Mouse (Mus musculus) right cerebral cortex, postnatal 10 days (tissue): ENCODE results near the gene Napsa.

ENCODE experiments used
- DNase-seq, 2 experiments: peaks; one replicate each; pipeline ENCODE4 v3.0.0; 2021; ENCODE audit warnings: low spot score in 2 of 2

Gene Napsa

GRCm38 (mm10) chr7:44570989-44571388 lies 1.2 kb upstream of the Napsa start:
- DNase-seq = no peak

GRCm38 (mm10) chr7:44571811-44572210 lies 369 bp upstream of the Napsa start:
- no peak for DNase-seq

GRCm38 (mm10) chr7:44572956-44573484 lies 840 bp downstream of the Napsa start:
- DNase-seq = no peak

- no peak for DNase-seq
These were observed 4.2 kb downstream of the Napsa start for GRCm38 (mm10) chr7:44576333-44576844.

- peak in 1 of 2 experiments; percentile 17 for DNase-seq
These were observed 9.5 kb downstream of the Napsa start for GRCm38 (mm10) chr7:44581637-44582036.

GRCm38 (mm10) chr7:44582709-44583108 lies 10.5 kb downstream of the Napsa start:
- DNase-seq = peak in 1 of 2 experiments; percentile 20

GRCm38 (mm10) chr7:44583146-44583545 lies 11.0 kb downstream of the Napsa start:
- no peak for DNase-seq

GRCm38 (mm10) chr7:44584265-44584804 lies 12.2 kb downstream of the Napsa start:
- DNase-seq = peak in 1 of 2 experiments; percentile 23

- peak in 1 of 2 experiments; percentile 19 for DNase-seq
These were observed 12.7 kb downstream of the Napsa start for GRCm38 (mm10) chr7:44584921-44585320.

- DNase-seq = peak in 1 of 2 experiments; percentile 29
These were observed 13.4 kb downstream of the Napsa start for GRCm38 (mm10) chr7:44585606-44586005.

GRCm38 (mm10) chr7:44586518-44586917 lies 14.3 kb downstream of the Napsa start:
- peak; percentile 84 for DNase-seq

GRCm38 (mm10) chr7:44586930-44587329 lies 14.8 kb downstream of the Napsa start:
- peak; percentile 91 to 92 for DNase-seq

- DNase-seq = peak in 1 of 2 experiments; percentile 26
These were observed 15.5 kb downstream of the Napsa start for GRCm38 (mm10) chr7:44587676-44588075.

- DNase-seq = peak in 1 of 2 experiments; percentile 48
These were observed 16.2 kb downstream of the Napsa start for GRCm38 (mm10) chr7:44588338-44588737.

GRCm38 (mm10) chr7:44589149-44589548 lies 17.0 kb downstream of the Napsa start:
- peak; percentile 85 for DNase-seq

GRCm38 (mm10) chr7:44589946-44590345 lies 17.8 kb downstream of the Napsa start:
- DNase-seq = peak; percentile 73 to 83

GRCm38 (mm10) chr7:44590402-44591347 lies 18.5 kb downstream of the Napsa start, which contains the start of gene Kcnc3:
Kcnc3 (plus strand) TSS chr7:44590664.
- DNase-seq = peak; percentile 97 to 99

- DNase-seq = peak; percentile 50 to 58
These were observed 19.4 kb downstream of the Napsa start for GRCm38 (mm10) chr7:44591348-44592116.

GRCm38 (mm10) chr7:44593051-44593450 lies 20.9 kb downstream of the Napsa start:
- peak in 1 of 2 experiments; percentile 28 for DNase-seq

- DNase-seq = peak; percentile 94
These were observed 21.6 kb downstream of the Napsa start for GRCm38 (mm10) chr7:44593775-44594174.

GRCm38 (mm10) chr7:44594291-44594690 lies 22.1 kb downstream of the Napsa start:
- peak; percentile 73 for DNase-seq
